Mouse (Mus musculus) cerebellum, adult 18-20 months (tissue): Measurements from ENCODE around the gene Atxn7.

Experiments
- DNase-seq, 2 experiments: peaks; one replicate each; pipeline ENCODE4 v3.0.0; 2021

Gene Atxn7

GRCm38 (mm10) chr14:14066241-14066640 lies 105.0 kb downstream of the Atxn7 start:
- DNase-seq = no peak

GRCm38 (mm10) chr14:14067648-14068472 lies 106.6 kb downstream of the Atxn7 start:
- DNase-seq = peak; percentile 63 to 67

DNA sequence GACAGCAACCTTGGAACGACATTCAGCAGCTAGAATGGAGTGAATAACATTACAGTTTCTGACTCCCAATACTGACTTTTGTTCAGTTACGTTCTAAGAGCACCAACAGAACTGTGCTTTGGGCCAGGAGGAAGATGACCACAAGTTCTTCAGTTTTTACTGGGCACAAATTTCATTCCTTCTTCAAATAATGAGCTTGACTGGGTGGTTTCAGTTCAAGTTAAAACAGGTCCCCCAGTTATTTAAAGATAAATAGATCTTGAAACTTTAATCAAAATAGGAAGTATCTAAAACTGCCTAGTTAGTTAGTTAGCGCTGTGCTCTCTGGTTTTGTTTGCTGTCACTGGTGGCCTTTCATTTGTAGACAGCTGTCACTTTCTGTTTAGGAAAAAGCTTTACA lies 107.3 kb downstream of the Atxn7 start:
- no peak for DNase-seq

DNA sequence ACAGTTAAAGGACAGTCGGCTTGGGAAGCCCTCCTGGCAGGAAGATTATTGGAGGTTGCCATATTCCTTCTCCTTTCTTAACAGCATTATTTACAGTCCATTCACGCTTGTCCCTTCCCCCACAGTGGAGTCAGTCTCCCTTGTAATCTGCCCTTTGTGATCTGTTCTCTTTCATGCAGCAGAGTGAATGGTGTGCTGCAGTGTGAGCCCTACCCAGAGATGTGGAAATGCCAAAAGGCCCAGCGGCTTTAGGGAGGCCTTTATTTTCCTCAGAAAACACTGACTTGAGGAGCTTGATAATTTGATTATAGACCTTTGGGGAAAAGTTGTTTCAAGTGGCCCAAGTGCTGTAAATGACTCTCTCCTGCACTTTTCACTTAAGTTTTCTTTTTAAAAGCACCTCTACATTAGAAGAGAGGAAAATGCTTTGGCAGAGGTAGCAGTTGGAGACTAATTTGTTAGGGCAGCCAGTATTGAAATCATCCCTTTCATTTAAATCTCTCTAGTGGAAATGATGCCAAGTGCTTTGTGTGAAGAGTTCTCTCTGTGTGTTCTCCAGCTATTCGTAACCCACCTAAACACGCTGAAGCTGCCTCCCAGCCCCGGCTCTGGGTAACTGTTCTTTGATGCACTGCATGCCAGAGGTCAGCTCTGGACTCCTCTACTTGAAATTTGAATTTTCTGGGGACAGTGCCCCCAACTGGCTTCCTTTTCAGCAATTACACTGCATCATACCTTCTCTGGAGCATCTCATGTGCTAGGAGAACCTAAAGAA lies 109.5 kb downstream of the Atxn7 start:
- no peak for DNase-seq

DNA sequence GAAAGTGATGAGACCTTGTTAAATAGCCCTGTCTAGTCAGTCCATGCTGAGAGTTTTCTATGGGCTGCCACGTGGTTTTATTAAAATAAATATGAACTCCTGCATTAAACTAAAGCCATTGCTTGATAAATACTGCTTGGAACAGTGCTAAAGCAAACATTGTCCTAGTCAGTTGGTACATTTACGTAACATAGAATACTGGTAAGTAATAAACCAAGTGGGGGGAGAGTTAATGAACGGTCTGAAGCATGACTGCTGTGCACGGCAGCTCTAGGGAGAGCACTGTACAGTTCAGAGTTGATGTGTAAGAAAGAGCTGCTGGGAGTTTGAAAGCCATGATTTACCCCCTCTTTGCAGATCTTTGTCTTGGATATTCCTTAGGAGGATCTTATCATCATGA lies 110.2 kb downstream of the Atxn7 start:
- DNase-seq = no peak

DNA sequence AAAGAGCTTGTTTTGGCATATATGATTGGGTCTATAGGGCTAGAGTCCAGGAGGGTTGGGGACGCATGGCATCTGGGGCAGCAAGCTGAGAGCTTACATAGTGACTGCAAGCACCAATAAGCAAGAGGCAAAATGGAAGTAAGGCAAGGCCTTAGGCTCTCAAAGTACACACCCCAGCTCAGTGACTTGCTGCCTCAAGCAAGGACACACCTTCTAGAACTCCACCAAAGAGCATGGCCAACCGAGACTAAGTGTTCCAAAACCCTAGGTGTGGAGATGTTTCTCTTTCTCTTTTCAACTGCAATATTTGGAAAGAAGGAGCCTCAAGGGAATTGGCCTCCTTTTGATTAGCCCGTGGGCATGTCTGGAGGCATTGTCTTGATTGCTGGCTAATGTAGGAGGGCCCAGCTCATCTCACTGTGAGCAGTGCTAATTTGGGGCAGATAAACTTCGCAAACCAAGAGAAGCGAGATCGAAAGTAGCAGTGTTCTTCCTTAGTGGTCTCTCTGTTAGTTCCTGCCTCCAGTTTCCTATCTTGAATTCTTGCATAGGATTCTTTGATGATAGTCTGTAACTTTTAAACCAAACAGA lies 119.5 kb downstream of the Atxn7 start:
- DNase-seq = no peak

GRCm38 (mm10) chr14:14083811-14084210 lies 122.6 kb downstream of the Atxn7 start:
- no peak for DNase-seq

GRCm38 (mm10) chr14:14086711-14087263 lies 125.5 kb downstream of the Atxn7 start:
- no peak for DNase-seq

DNA sequence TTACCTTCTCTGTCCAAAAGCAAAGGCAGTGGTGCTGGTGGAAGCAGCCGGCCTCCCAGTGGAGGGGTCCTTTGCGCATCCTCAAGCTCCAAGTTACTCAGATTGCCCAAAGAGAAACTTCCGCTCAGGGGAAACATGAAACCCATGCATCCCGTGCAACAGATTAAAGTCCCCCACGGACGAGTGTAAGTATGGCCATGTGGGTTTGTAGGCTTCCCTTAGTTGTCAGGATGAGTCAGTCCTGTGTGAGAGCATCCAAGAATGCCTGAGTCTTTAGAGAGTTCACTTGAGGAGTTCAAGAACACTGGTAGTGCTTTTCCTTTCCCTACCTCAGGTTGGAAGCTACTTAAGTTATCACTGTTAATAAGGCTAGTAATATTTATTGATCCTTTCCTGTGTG lies 126.1 kb downstream of the Atxn7 start:
- DNase-seq = no peak

DNA sequence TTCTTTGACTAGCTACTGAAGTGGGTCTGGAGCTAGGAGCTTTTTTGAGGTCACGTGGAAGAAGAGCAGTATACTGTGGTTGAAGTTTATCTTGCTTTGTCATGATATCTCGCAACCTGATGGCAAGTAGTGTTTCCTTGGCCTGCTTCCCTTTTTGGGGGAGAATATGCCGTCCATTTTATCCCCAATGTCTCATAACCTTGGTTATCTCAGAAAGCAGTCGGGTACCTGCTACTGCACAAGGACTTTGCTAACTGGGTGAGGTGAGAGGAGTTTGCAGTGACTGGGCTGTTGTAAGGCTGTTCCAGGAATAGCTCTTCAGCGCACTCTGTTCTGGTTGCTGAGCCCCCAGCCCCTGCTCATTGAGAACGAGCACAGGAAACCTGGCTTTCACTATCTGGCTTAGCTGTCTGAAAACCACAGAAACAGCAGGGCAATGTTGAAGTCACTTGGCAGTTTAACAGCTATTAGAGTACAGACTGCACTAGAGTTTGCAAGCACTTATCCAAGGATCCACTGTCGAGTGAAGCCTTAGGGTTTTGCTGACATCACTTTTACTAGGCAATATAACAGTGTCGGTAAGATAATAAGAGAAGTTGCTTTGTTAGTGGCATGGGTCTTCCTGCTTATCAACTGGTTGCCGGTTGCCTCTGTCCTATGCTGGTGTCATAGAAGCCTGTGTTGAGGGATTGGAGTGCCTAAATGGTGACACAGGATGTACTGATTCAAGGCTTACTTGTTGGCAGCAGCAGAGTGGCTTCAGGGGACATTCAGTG lies 127.0 kb downstream of the Atxn7 start:
- no peak for DNase-seq

- no peak for DNase-seq
Measured at GRCm38 (mm10) chr14:14090571-14090970, 129.3 kb downstream of the Atxn7 start.

DNA sequence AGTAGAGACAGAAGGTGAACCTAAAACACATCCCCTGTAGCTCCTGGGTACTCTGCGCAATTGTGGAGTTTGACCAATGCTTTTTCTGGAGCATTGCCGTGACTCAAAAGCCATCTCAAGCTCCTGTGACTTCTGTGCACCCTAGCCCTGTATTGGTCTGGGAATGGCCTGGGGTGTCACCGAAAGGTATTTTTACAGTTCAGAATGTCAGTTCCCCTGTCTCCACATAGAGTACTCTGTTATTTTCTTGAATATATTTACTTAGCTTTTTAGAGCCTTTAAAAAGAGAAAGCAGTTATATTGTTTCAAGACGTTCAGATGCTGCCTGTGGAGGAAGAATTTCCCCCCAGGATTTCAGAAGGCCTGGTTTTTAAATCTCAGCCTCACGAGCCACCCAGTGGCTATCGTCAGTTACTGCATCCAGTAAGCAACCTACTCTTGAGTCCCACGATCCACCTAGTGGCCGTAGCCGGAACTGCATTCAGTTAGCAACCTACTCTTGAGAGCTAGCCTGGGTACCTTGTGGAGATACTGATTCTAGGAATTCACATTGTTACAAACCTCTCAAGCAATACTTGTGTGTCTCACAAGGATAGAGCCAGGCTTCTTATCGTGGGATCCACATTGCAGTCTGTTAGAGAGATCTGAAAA lies 137.2 kb downstream of the Atxn7 start:
- peak; percentile 90 to 91 for DNase-seq

- no peak for DNase-seq
Measured at GRCm38 (mm10) chr14:14100773-14101280, 139.6 kb downstream of the Atxn7 start.

GRCm38 (mm10) chr14:14101296-14101695 lies 140.1 kb downstream of the Atxn7 start:
- DNase-seq = no peak

DNA sequence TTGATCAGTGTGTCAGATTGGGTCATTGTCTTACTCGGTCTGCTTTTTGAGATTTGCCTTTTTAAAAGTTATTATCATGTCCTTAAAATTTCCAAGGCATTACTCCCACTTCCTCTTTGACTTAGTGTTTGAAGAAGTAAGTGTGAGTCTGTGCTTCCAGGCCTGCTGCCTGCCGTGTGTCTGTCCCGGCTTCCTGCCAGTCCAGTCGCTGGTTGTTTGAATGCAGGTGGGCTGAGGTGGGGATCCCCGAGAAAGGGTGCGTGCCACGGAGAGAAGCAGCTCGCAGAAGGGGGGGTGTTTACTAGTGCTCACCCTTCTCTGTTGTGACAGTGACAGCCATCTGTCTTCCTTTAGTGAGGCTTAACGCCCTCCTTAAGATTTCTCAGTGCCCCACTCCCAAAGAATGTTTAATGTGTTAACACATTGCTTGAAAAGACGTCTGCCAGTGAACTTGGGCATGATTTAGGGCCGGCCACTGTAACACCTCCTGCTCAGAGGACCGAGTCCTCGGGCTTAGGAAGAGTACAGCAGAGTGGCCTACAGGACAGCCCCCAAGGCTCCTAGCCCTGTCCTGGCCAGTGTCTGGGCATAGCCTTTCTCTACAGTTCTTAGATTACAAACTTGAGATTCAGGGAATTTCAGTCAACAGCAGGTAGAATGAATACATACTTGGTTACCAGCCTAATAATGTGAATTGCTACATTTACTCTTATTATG lies 143.1 kb downstream of the Atxn7 start:
- DNase-seq = no peak

- no peak for DNase-seq
Measured at GRCm38 (mm10) chr14:14104930-14105318, 143.7 kb downstream of the Atxn7 start.

- no peak for DNase-seq
Measured at GRCm38 (mm10) chr14:14110710-14111109, 149.5 kb downstream of the Atxn7 start.

- DNase-seq = peak; percentile 85 to 92
Measured at GRCm38 (mm10) chr14:14120230-14121096, 159.2 kb downstream of the Atxn7 start, which contains the start of gene Psmd6. Gene Psmd6, minus strand, starts transcription at chr14:14120984.
